Mouse (Mus musculus): Measurements from ENCODE around the gene Fat4.

The Fat4 gene

GRCm38 (mm10) chr3:38967480-38967879 lies 80.7 kb downstream of the Fat4 start:
- DNase-seq (ENCODE audit: low read depth) = no peak

GRCm38 (mm10) chr3:38986379-38986778 lies 99.6 kb downstream of the Fat4 start:
- no peak for DNase-seq (ENCODE audit: low read depth)

- DNase-seq (ENCODE audit: low read depth) = no peak
These were observed 102.4 kb downstream of the Fat4 start for GRCm38 (mm10) chr3:38989181-38989580.

GRCm38 (mm10) chr3:39000011-39000410 lies 113.3 kb downstream of the Fat4 start:
- DNase-seq (ENCODE audit: low read depth) = peak; percentile 13

- DNase-seq (ENCODE audit: low read depth) = no peak
These were observed 123.8 kb downstream of the Fat4 start for GRCm38 (mm10) chr3:39010544-39010943.

GRCm38 (mm10) chr3:39017633-39018032 lies 130.9 kb downstream of the Fat4 start:
- peak; percentile 93 for DNase-seq (ENCODE audit: low read depth)

- no peak for DNase-seq (ENCODE audit: low read depth)
These were observed 149.4 kb downstream of the Fat4 start for GRCm38 (mm10) chr3:39036113-39036512.

- DNase-seq (ENCODE audit: low read depth) = no peak
These were observed 159.7 kb downstream of the Fat4 start for GRCm38 (mm10) chr3:39046425-39046824.

GRCm38 (mm10) chr3:39047621-39048303 lies 161.0 kb downstream of the Fat4 start:
- no peak for DNase-seq (ENCODE audit: low read depth)

GRCm38 (mm10) chr3:39048304-39048667 lies 161.5 kb downstream of the Fat4 start:
- no peak for DNase-seq (ENCODE audit: low read depth)

- DNase-seq (ENCODE audit: low read depth) = no peak
These were observed 163.4 kb downstream of the Fat4 start for GRCm38 (mm10) chr3:39050130-39050529.

- DNase-seq (ENCODE audit: low read depth) = no peak
These were observed 166.3 kb downstream of the Fat4 start for GRCm38 (mm10) chr3:39053072-39053471.
